Mouse (Mus musculus) Patski (cell line): ENCODE measurements around the gene Fosb. TPM values are rescaled to one million over a fixed set of nuclear protein-coding genes. Genes with fewer than 3 reads are reported as not detected.
A peak's percentile ranks its signal among the peaks of the same experiment; 100 is the strongest.

Source experiments
- ATAC-seq: fragments of 100-300 bp; one replicate; pipeline ENCODE4 v1.8.0; 2021
- CTCF ChIA-PET: fragments of 350-600 bp; sonication (Branson Sonifier 250); formaldehyde crosslinking; loops from one replicate; lab custom pipeline; 2022; ENCODE audit warnings: inconsistent platforms; lab: Charles Lee
- POLR2A ChIA-PET: fragments of 350-600 bp; sonication (Branson Sonifier 250); formaldehyde crosslinking; loops from one replicate; lab custom pipeline; 2022; ENCODE audit warnings: antibody characterized with exemption, inconsistent platforms; lab: Charles Lee
- DNase-seq: peaks from one replicate; pipeline ENCODE4 v3.0.0-alpha.2; 2011; ENCODE audit warnings: low read depth, low spot score
- H3K27me3 ChIP-seq: fragments of 371-371 bp; one replicate; pipeline ENCODE4 v1.5.1; 2021
- CTCF ChIP-seq: fragments of 100-300 bp; IDR thresholded peaks from one replicate; pipeline ENCODE4 v1.5.1; 2021
- in situ Hi-C: fragments of 300-500 bp; cut with MboI; formaldehyde crosslinking; loops from 3 replicates; pipeline ENCODE4 v1.11.1; 2018; ENCODE audit warnings: low pct_unique_long_range_greater_than_20kb, mixed read lengths
- polyA plus RNA-seq: library from polyadenylated mRNA; unstranded; gene quantifications from one replicate; pipeline ENCODE4 v1.2.3, GENCODE M21; 2021

Gene Fosb
- polyA plus RNA-seq, 1 experiment from 2014 or later: 72.9 TPM

- DNase-seq (no peak), ATAC-seq (peak; percentile 29)
- POLR2A ChIA-PET: interaction anchor here (0.7 to 1.4 kb wide), 6 partner anchors 12 to 79 kb away, joined by 3 to 5 read pairs (median 4); no protein-coding TSS in a partner anchor
- TF ChIP-seq CTCF: no peak
- no peaks in the 10 kb centered on the region for H3K27me3 ChIP-seq
- CTCF ChIA-PET: interaction anchor here (0.8 to 1.6 kb wide), 3 partner anchors 8 to 35 kb away, joined by 3 to 5 read pairs (median 4); no protein-coding TSS in a partner anchor
- in situ Hi-C loops: no loop called here
Observed at GRCm38 (mm10) chr7:19308454-19309277, 1.2 kb downstream of the Fosb start.

GRCm38 (mm10) chr7:19307739-19308453, 2.0 kb downstream of the Fosb start:
- no peaks in the 10 kb centered on the region for H3K27me3 ChIP-seq
- ChIA-PET POLR2A (interaction anchor here (0.7 to 1.4 kb wide), 5 partner anchors 12 to 79 kb away, joined by 3 to 5 read pairs (median 4); no protein-coding TSS in a partner anchor), CTCF (interaction anchor here (1.3 to 1.6 kb wide), 2 partner anchors 30 to 35 kb away, joined by 3 to 5 read pairs; no protein-coding TSS in a partner anchor)
- no peak for TF ChIP-seq CTCF
- DNase-seq: no peak
- in situ Hi-C loops: no loop called here
- ATAC-seq: peak; percentile 36

- DNase-seq: no peak
- POLR2A ChIA-PET: no interaction called here
- CTCF ChIA-PET: interaction anchor here (1.6 kb wide), 1 partner anchor 36 kb away, joined by 8 read pairs; no protein-coding TSS in a partner anchor
- no peak for ATAC-seq
- TF ChIP-seq CTCF: no peak
- in situ Hi-C loops: no loop called here
- no peaks in the 10 kb centered on the region for H3K27me3 ChIP-seq
Observed at GRCm38 (mm10) chr7:19306819-19307738, 2.8 kb downstream of the Fosb start.

GRCm38 (mm10) chr7:19305796-19306765, 3.8 kb downstream of the Fosb start:
- ATAC-seq: no peak
- in situ Hi-C loops: no loop called here
- POLR2A ChIA-PET: no interaction called here

GRCm38 (mm10) chr7:19305413-19305735, 4.5 kb downstream of the Fosb start:
- DNase-seq (no peak), ATAC-seq (no peak)
- no peak for TF ChIP-seq CTCF
- POLR2A ChIA-PET: no interaction called here
- CTCF ChIA-PET: interaction anchor here (4.0 kb wide), 1 partner anchor 37 kb away, joined by 24 read pairs; no protein-coding TSS in a partner anchor
- in situ Hi-C loops: no loop called here
- no peaks in the 10 kb centered on the region for H3K27me3 ChIP-seq

More at GRCm38 (mm10) chr7:19305796-19306765, 3.8 kb downstream of the Fosb start:
- TF ChIP-seq CTCF: no peak
- CTCF ChIA-PET: interaction anchor here (1.6 to 4.0 kb wide), 2 partner anchors 37 kb away, joined by 8 to 24 read pairs; no protein-coding TSS in a partner anchor
- H3K27me3 ChIP-seq: no peaks in the 10 kb centered on the region
- DNase-seq: no peak

GRCm38 (mm10) chr7:19304501-19305412, 5.1 kb downstream of the Fosb start:
- TF ChIP-seq CTCF: no peak
- no peaks in the 10 kb centered on the region for H3K27me3 ChIP-seq
- ATAC-seq (no peak), DNase-seq (no peak)
- in situ Hi-C loops: loop anchor here (5.0 kb wide), 1 partner anchor 38 kb away; the partner anchor contains the start of gene Ercc1
- ChIA-PET CTCF (interaction anchor here (1.0 to 4.0 kb wide), 3 partner anchors 12 to 38 kb away, joined by 3 to 24 read pairs (median 3); no protein-coding TSS in a partner anchor), POLR2A (interaction anchor here (0.6 kb wide), 1 partner anchor 28 kb away, joined by 3 read pairs; no protein-coding TSS in a partner anchor)

GRCm38 (mm10) chr7:19303770-19304169, 6.1 kb downstream of the Fosb start:
- in situ Hi-C loops: loop anchor here (5.0 kb wide), 1 partner anchor 39 kb away; the partner anchor contains the start of gene Ercc1
- H3K27me3 ChIP-seq: no peaks in the 10 kb centered on the region
- CTCF ChIA-PET: interaction anchor here (1.0 to 4.0 kb wide), 3 partner anchors 13 to 39 kb away, joined by 3 to 24 read pairs (median 3); no protein-coding TSS in a partner anchor
- no peak for ATAC-seq
- no peak for DNase-seq
- TF ChIP-seq CTCF: no peak
- POLR2A ChIA-PET: no interaction called here

- no peaks in the 10 kb centered on the region for H3K27me3 ChIP-seq
- TF ChIP-seq CTCF: no peak
- in situ Hi-C loops: loop anchor here (5.0 kb wide), 1 partner anchor 39 kb away; the partner anchor contains the start of gene Ercc1
- DNase-seq: no peak
- ChIA-PET CTCF (interaction anchor here (3.2 to 4.0 kb wide), 2 partner anchors 40 to 60 kb away, joined by 24 to 26 read pairs; no protein-coding TSS in a partner anchor), POLR2A (no interaction called here)
- no peak for ATAC-seq
Observed at GRCm38 (mm10) chr7:19303046-19303305, 6.9 kb downstream of the Fosb start.
